Mouse (Mus musculus): ENCODE results near the gene Clpb. TPM values are rescaled to one million over a fixed set of nuclear protein-coding genes. Genes with fewer than 3 reads are reported as not detected.

The Clpb gene
- polyA plus RNA-seq, 1 experiment = 7.2 TPM

DNA sequence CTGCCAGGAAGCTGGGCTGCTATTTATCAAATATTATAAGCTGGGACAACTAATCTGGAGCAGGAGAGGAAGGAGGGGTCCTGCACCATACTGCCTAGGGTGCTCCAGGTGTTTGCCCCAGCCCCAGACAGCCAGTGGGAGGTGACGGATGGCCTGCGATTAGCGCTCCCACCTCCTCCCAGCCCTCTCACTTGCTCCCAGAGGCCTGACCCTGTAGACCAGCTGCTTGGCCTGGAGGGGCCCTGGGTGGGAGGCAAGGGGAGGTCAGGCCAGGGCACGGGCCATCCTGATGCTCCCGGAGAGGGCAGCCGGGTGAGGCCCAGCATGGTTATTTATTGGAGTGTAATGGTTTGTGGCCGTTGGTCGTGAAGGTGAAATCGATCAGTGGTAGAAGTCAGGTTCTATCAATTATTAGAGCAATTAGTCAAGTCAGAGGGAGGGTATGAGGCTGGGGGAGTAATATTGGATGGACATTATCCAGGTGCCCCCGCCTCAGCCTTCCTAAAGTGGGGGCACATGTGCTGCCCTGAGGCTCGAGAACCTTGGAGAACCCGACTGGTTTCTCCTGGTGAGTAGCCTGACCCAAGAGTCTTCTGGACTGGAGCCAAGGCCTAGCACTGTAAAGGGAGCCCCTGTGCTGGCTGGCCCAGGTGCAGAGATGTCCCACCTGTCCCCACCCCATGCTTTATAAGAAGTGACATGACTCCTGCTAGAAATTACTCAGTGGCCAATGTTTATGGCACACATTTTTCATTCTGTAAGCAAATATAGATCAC, 83.3 kb downstream of the Clpb start:
- TF ChIP-seq CTCF (IDR thresholded peaks at IDR 0.05; ENCODE audit: extremely low read depth, insufficient read length, insufficient replicate concordance, low read depth, low read length) = no peak
- Histone ChIP-seq H3K27ac (ENCODE audit: insufficient read depth, low read depth, low read length) (no peak overlapping the region), H3K4me3 (ENCODE audit: low read depth, low read length) (no peak overlapping the region), H3K4me1 (ENCODE audit: control insufficient read depth, insufficient read depth, insufficient read length, low read length) (peaks cover 7% of the 10 kb centered on the region; the same call in 1 of the 2 replicates), H3K27me3 (ENCODE audit: control insufficient read depth, insufficient read depth, low read length) (no peaks in the 10 kb centered on the region), H3K36me3 (ENCODE audit: control insufficient read depth, insufficient read depth, low read length) (no peaks in the 10 kb centered on the region)
- 84% methylated on average over 12 of the region's 12 CpGs for WGBS

DNA sequence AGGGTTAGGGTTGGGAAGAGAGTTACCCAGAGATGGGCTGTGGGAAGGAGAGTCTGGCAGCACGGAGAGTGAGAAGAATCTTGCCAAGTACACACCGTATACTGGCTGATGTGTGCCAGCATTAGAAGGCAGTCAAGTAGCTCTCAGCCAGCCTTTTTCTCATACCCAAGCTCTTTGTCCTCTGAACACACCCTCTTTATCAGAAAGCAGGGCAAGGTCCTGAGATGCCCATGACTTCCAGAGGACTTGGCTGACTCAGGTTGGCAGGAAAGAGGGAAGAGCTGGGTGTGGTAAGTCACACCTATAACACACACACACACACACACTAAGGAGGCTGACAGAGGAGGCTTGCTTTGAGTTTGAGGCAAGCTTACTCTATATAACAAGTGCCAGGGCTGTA, 86.8 kb downstream of the Clpb start:
- peak overlapping the region; percentile 95 for H3K27ac ChIP-seq (ENCODE audit: insufficient read depth, low read depth, low read length)
- H3K4me1 ChIP-seq (ENCODE audit: control insufficient read depth, insufficient read depth, insufficient read length, low read length) = peaks cover 9% of the 10 kb centered on the region; the same call in 1 of the 2 replicates
- WGBS = 28% methylated on average over 2 of the region's 2 CpGs
- H3K36me3 ChIP-seq (ENCODE audit: control insufficient read depth, insufficient read depth, low read length) = no peaks in the 10 kb centered on the region
- TF ChIP-seq CTCF (IDR thresholded peaks at IDR 0.05; ENCODE audit: extremely low read depth, insufficient read length, insufficient replicate concordance, low read depth, low read length) (no peak), POLR2A (IDR thresholded peaks at IDR 0.05; ENCODE audit: low read depth, low read length) (no peak)
- H3K4me3 ChIP-seq (ENCODE audit: low read depth, low read length) = no peak overlapping the region
- no peaks in the 10 kb centered on the region for H3K27me3 ChIP-seq (ENCODE audit: control insufficient read depth, insufficient read depth, low read length)

- WGBS = 97% methylated on average over 3 of the region's 3 CpGs
- H3K36me3 ChIP-seq (ENCODE audit: control insufficient read depth, insufficient read depth, low read length) = no peaks in the 10 kb centered on the region
- no peaks in the 10 kb centered on the region for H3K27me3 ChIP-seq (ENCODE audit: control insufficient read depth, insufficient read depth, low read length)
- TF ChIP-seq POLR2A (IDR thresholded peaks at IDR 0.05; ENCODE audit: low read depth, low read length) = no peak
- TF ChIP-seq CTCF (IDR thresholded peaks at IDR 0.05; ENCODE audit: extremely low read depth, insufficient read length, insufficient replicate concordance, low read depth, low read length) = no peak
- H3K27ac ChIP-seq (ENCODE audit: insufficient read depth, low read depth, low read length) = no peak overlapping the region
- H3K4me3 ChIP-seq (ENCODE audit: low read depth, low read length) = no peak overlapping the region
- peaks cover 9% of the 10 kb centered on the region; the same call in 1 of the 2 replicates for H3K4me1 ChIP-seq (ENCODE audit: control insufficient read depth, insufficient read depth, insufficient read length, low read length)
Observed at GRCm38 (mm10) chr7:101752346-101752745, 88.9 kb downstream of the Clpb start.

GRCm38 (mm10) chr7:101753492-101753891, 90.1 kb downstream of the Clpb start:
- H3K4me1 ChIP-seq (ENCODE audit: control insufficient read depth, insufficient read depth, insufficient read length, low read length) = peaks cover 9% of the 10 kb centered on the region; the same call in 1 of the 2 replicates
- no peak overlapping the region for H3K27ac ChIP-seq (ENCODE audit: insufficient read depth, low read depth, low read length)
- H3K36me3 ChIP-seq (ENCODE audit: control insufficient read depth, insufficient read depth, low read length) = no peaks in the 10 kb centered on the region
- H3K27me3 ChIP-seq (ENCODE audit: control insufficient read depth, insufficient read depth, low read length) = no peaks in the 10 kb centered on the region
- H3K4me3 ChIP-seq (ENCODE audit: low read depth, low read length) = no peak overlapping the region
- no peak for TF ChIP-seq POLR2A (IDR thresholded peaks at IDR 0.05; ENCODE audit: low read depth, low read length)
- TF ChIP-seq CTCF (IDR thresholded peaks at IDR 0.05; ENCODE audit: extremely low read depth, insufficient read length, insufficient replicate concordance, low read depth, low read length) = no peak
- WGBS = 94% methylated on average over 5 of the region's 5 CpGs

GRCm38 (mm10) chr7:101754416-101754815, 91.0 kb downstream of the Clpb start:
- Histone ChIP-seq H3K4me1 (ENCODE audit: control insufficient read depth, insufficient read depth, insufficient read length, low read length) (peaks cover 9% of the 10 kb centered on the region; the same call in 1 of the 2 replicates), H3K27ac (ENCODE audit: insufficient read depth, low read depth, low read length) (no peak overlapping the region), H3K4me3 (ENCODE audit: low read depth, low read length) (no peak overlapping the region), H3K27me3 (ENCODE audit: control insufficient read depth, insufficient read depth, low read length) (no peaks in the 10 kb centered on the region), H3K36me3 (ENCODE audit: control insufficient read depth, insufficient read depth, low read length) (no peaks in the 10 kb centered on the region; the same call in 1 of the 2 replicates)
- WGBS = 94% methylated on average over 2 of the region's 2 CpGs
- TF ChIP-seq CTCF (IDR thresholded peaks at IDR 0.05; ENCODE audit: extremely low read depth, insufficient read length, insufficient replicate concordance, low read depth, low read length) (no peak), POLR2A (IDR thresholded peaks at IDR 0.05; ENCODE audit: low read depth, low read length) (no peak)

- no peaks in the 10 kb centered on the region for H3K27me3 ChIP-seq (ENCODE audit: control insufficient read depth, insufficient read depth, low read length)
- H3K36me3 ChIP-seq (ENCODE audit: control insufficient read depth, insufficient read depth, low read length) = no peaks in the 10 kb centered on the region; the same call in 1 of the 2 replicates
- 93% methylated on average over 6 of the region's 6 CpGs for WGBS
- no peak overlapping the region for H3K4me3 ChIP-seq (ENCODE audit: low read depth, low read length)
- TF ChIP-seq POLR2A (IDR thresholded peaks at IDR 0.05; ENCODE audit: low read depth, low read length) (no peak), CTCF (IDR thresholded peaks at IDR 0.05; ENCODE audit: extremely low read depth, insufficient read length, insufficient replicate concordance, low read depth, low read length) (no peak)
- H3K27ac ChIP-seq (ENCODE audit: insufficient read depth, low read depth, low read length) = no peak overlapping the region
- peaks cover 4% of the 10 kb centered on the region; the same call in 1 of the 2 replicates for H3K4me1 ChIP-seq (ENCODE audit: control insufficient read depth, insufficient read depth, insufficient read length, low read length)
Observed at GRCm38 (mm10) chr7:101755301-101755700, 91.9 kb downstream of the Clpb start.

DNA sequence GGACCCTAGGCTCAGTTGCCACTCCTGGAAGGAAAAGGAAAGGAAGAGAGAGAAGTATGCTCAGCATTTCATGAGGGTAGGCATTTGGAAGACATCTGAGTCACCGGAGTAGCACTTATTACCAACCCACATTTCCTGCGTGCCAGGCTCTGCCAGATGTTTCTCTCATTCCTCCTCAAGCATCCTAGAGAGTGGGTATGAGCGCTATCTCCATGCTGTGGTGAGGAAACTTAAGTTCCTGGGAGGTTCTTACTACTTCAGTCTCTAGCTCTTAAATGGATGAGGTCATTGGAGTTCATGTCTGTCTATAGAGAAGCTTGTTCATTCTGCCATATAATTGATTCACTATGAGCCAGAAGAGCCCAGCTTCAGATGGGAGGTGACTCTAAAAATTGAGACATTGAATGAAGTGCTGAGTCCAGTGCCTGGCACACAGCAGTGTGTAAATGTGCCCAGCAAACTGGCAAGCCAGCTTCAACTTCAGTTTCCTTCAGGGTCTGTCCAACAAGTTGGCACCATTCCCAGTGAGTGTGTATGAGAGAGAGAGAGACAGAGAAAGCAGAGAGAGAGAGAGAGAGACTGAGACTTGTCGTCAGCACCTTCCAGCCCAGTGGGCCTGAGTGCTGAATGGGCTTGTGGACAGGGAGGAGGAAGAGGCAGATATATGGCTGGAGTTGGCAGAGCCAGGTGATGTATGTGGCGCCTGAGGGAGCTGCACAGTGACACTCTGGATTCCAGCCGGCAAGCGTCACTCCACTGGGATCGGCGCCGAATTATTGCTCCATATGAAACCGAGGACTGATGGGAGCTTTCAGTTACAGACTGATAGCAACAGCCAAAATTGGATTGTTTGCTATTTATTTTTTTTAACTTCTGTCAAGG, 98.7 kb downstream of the Clpb start:
- H3K36me3 ChIP-seq (ENCODE audit: control insufficient read depth, insufficient read depth, low read length) = no peaks in the 10 kb centered on the region; the same call in 1 of the 2 replicates
- no peak overlapping the region for H3K27ac ChIP-seq (ENCODE audit: insufficient read depth, low read depth, low read length)
- no peaks in the 10 kb centered on the region for H3K27me3 ChIP-seq (ENCODE audit: control insufficient read depth, insufficient read depth, low read length)
- 89% methylated on average over 11 of the region's 11 CpGs for WGBS
- H3K4me3 ChIP-seq (ENCODE audit: low read depth, low read length) = no peak overlapping the region
- H3K4me1 ChIP-seq (ENCODE audit: control insufficient read depth, insufficient read depth, insufficient read length, low read length) = peaks cover 2% of the 10 kb centered on the region; the same call in 1 of the 2 replicates
- no peak for TF ChIP-seq CTCF (IDR thresholded peaks at IDR 0.05; ENCODE audit: extremely low read depth, insufficient read length, insufficient replicate concordance, low read depth, low read length)
- TF ChIP-seq POLR2A (IDR thresholded peaks at IDR 0.05; ENCODE audit: low read depth, low read length) = no peak
